Mouse (Mus musculus): Measurements from ENCODE around the gene Mfap3l.
"Not testable (repeated sequence)": the region's sequence is repeated elsewhere in the genome, so short reads cannot be mapped to it uniquely, and the experiment has no call there.

Gene Mfap3l

DNA sequence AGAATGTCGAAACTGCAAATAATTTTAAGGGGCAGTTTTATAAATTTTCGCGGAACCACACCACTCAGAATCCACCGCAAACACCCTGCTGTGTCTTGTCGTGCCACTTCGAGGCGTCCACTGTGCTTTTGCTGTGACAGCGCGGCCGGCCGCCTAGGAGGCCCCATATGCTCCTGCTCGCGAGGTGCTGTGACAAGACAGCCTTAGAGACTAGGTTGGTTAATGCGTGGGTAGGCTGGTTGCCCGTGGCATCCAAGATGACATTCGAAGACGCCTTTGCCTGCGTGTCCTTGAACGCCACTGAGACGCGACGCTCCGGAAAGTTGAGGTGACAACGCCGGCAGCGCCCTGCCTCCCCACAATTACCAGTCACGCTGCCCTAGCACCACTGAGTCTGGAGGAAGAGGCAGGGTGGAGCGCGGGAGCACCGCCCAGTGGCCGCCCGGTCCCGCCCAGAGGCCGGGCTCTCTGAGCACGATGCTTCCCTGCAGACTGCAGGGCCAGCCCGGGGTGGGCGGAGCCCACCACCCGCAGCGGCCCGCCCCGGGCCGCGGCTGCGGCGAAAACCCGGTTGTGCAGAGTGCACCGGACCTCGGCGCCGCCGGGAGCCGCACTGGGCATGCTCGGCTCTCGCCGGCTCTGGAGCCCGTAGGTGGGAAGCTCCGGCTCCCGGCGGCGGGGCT, at the start of gene Mfap3l:
Gene Mfap3l, plus strand, starts transcription at position 578 of the 683 bp plus-strand sequence.
- peak; percentile 94 for DNase-seq

DNA sequence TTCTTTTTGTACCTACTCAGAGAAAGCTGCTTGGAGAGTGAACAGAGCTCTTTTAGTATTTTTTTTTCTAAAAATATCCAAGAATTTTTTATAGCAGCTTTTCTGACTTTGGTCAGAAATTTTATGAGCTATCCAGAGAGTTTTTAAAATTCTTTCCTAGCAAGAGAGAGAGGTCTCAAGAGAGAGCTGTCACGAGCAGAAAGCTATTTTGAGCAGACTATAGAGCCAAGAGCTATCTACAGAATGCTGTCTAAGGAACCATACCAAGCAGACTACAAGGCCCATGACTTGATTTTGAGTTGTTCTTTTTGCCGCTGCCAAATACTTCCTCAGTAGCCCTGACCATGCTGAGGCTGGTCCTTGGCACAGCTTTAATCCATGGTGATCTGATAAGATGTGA, 49.3 kb upstream of the Mfap3l start:
- no peak for DNase-seq

DNA sequence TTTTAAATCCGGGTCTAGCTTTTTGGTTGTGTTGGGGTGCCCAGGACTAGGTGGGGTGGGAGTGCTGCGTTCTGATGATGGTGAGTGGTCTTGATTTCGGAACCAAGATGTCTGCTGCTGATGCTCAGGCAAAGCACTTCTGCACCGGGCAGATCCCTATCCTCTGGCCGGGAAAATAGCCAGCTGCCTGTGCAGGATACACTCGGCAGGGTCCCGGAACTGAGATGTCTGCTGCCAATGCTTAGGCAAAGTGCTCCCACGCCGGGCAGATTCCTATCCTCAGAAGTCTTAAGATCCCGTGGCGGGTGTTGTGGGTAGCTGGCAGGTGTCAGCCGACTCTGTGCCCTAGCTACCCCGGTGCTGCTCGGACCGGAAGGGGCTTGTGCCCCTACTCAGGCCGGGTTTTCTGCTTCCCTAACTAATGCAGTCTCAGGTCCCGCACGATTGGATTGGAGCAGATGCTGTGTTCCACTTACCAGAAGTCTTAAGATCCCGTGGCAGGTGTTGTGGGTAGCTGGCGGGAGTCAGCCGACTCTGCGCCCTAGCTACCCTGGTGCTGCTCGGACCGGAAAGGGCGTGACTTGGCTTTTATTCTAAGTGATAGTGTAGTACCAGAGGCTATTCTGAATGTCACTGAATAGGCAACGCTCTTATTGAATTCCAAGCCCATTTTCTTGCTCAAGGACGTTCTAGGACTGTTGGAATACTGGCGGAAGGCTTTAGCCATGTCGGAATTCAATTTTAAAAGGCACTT, 41.1 kb upstream of the Mfap3l start:
- not testable (repeated sequence) for DNase-seq

DNA sequence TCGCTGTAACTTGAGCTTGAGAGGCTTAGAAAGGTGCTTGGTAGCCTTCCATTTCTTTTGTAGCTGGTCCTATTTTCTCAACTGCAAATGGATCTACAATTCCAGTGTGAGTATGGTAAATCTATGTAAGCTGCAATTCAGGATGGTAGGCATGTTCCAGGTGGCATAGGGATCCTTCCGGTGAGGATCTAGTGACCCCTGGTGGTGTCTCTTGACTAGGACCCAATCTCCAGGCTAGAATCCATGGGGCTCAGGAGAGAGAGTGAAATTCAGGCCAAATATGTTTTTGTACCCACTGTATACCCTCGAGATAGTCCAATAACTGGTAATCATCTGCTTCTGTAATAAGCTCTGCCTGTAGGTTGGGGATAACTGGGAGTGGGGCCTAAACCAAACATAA, 37.9 kb upstream of the Mfap3l start:
- peak; percentile 21 for DNase-seq

DNA sequence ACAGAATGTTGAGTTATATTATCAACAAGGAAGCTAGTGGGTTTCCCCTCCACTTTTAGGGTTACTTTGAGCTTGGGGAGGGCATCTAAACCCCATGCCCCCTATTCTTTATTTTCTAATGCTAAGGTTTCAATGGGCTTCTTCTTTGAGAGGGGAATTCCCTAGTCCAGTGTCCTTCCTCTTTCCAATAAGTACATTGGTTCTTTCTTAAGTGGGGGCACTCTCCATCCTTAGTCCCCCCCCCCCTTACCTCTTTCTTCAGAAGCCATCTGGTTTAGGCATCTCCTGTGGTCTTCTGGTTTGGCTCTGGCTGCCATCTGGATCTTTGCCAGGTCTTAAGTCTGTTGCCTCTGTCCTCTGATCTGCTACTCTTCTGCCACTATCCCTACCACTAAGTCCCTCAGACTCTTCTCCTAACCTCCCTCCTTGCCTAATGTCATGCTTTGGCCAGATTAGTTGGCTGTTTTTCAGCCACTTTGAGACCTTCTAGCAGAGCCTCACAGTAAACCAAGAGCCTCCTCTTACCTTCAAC, 21.0 kb upstream of the Mfap3l start:
- no peak for DNase-seq

DNA sequence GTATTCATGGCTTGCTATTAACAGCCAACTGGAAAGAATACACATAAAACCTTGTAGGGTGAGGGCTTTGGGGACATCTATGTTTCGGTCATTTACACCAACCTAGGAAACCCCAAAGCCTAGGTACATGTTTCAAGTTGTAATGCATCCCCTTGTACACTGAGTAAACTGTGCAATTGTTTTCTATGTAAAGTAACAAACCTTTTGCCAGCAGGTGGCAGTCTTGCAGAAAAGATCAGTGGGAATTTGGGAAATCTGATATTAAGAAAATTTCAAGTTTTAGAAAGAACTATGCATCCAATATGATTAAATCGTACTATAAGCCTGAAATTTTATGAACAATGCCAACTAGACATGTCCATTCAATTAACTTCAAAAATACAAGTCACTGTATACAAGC, 15.7 kb upstream of the Mfap3l start:
- DNase-seq: no peak

DNA sequence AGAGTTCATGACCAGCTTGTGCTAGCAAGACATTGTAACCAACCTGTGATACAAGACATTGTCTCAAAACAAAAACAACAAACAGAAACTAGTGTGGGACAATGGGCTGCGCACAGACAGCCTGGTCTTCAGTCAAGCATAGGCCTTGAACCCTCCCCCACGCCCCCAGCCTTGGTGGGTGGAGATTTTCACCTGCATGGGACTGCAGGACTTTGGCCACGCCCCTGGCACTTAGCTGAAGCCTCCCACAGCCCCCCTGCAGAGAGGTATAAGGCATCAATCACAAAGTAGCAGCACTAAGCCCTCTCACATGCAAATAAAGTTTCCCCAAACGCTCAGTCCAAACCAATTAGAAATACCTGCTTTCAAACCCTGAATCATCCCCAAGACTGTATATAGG, 11.1 kb upstream of the Mfap3l start:
- DNase-seq: no peak

DNA sequence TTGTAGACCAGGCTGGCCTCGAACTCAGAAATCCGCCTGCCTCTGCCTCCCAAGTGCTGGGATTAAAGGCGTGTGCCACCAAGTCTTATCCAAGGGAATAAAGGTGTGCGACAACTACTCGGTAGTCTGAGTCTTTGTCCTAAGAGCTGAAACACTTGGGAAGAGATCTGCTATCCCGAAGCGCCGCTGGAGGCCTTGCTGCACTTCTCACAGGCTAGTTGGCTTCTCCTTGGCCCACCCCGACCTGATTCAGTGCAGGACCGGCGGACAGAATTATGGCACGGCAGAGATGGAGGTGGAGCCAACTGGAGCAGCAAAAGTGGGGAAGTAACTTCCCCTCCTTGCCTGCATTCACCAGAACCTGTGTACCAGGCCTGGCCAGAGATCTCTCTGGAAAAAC, 10.6 kb upstream of the Mfap3l start:
- no peak for DNase-seq

DNA sequence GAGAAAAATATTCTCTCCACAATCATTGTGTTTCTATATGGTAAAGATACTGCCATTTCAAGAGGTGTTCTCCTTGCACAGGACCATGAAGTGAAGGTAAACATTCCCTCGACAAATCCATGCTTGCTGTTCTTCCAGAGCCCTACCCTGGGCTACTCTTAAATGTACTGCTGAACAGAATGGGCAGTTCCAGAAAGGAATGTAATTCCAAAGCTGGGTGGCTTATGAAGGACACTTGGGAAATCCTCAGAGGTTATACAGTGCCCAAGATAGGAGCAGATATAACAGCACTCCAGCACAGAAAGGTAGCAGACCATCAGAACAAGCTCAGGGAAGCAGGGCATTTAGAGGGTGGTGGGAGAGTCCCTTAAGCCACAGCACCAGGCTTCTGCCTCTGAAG, 9.2 kb upstream of the Mfap3l start:
- DNase-seq: no peak

DNA sequence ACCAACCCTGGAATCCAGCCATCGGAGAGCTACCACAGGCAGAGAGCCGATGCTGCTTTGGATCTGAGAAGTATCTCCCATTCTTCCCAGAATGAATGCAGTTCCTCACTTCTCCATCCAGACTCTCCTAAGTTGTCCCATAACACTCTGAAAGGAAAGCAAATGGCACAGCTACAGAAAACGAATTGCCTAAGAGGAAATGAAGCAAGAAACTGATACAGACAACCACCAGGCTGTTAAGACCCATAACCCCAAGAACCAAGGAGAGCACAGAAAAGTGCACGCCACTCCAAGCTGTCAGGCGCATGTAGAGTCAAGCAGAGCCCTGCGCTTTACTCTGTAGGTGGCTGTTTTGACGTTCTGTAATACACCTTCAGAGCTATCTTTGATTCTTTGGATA, 7.9 kb upstream of the Mfap3l start:
- no peak for DNase-seq

DNA sequence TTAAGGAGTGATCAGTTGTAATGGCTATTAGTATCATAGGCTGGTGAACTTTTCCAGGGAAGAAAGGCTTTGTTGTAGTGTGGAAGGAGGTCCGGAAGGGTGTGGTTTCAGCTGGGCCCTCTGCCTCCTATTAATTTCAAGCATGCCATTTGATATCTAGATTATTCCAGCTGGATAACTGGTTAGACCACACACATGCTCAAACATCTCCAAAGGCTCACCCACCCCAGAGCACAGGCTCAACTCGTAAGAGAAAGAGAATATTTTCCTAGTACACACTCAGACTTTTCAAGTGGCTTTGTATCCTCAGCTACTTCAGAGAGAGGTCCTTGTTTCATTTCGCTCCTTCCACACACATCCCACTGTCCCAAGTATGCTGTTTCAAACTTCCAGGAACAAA, 4.7 kb upstream of the Mfap3l start:
- no peak for DNase-seq

DNA sequence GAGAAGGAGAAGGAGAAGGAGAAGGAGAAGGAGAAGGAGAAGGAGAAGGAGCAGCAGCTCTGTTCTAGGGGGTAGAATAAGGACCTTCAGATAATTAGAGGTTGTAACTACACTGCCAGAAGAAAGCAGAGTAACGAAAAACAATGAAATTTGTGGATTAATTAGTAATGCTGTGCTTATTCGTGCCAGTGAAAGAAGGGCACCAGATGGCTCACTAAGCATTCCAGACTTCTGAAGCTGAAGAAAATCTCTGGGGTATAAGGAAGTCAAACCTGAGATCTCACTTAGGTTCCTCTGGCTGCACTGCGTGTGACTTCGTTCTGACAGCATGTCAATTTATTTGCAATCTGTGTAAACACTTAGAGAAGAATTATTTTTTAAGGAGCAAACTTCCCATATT, 3.6 kb upstream of the Mfap3l start:
- no peak for DNase-seq

DNA sequence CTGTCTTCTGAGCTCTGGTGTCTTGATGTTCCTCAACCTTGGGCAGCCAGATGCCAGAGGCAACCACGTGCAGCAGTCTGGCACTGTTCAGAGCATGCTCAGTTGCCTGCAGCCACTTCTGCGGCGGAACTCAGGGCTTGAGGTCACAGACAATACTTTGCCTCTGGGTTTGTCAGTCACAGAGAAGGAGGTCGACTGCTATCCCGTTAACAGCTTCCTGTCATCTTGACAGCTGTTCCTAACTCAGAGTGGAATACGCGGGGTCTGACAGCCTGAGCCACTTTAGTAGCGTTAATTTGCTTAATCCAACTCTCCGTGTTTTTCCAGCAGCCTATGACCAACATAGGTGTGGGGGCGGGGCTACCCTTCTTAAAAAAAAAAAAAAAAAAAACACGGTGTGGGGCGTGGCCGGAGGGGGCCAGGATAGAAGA, 1.1 kb upstream of the Mfap3l start:
- peak; percentile 81 for DNase-seq

DNA sequence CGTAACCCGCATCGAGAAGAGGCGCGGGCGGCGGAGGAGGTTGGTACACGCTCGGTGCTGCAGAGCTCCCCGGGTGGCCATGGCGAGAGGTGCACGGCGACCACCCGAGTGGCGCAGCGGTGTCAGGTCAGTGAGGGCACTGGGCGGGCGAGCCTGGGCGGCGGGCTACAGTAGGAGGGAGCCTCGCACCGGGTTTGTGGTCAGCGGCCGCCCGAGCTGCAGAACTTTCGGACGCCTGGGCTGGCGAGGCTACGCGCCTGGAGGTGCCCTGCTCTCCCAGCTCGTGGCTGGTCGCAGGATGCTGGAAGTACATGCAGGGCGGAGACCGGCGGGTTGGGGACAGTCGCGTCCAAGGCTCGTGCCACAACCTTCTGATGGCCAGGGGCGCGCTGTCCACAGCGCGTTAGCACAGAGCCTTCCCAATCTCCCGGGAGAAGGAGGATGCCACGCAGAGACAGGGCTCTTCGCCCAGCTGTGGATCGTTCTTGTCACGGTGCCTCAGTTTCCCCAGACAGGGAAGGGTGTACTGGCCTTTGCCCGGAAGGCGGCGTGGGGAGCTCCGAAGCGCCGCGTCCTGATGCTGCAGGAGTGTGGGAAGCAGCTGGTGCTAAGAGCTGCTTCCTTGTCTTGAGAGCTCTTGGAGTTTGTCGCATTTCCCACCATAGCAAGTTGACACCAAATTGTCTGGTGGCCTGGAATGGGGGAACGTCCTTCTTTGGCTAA, 467 bp downstream of the Mfap3l start:
- no peak for DNase-seq

DNA sequence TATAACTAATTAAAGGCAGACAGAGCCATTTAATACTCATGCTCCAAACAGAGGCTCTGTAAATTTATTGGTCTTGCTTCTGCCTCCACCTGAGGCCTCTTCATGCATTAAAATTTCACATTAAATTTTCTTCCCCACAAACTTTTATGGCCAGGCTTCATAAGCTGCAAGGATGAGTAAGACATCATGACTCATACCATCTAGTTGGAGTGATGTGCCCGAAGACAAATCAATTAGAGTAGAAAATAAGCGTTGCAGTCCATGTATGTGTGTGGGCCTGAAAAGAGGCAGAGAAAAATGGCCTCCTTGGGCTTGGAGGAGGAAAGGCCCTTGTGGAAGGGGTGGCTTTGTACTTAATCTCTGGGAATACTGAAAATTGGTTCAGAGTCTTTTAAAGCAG, 2.3 kb downstream of the Mfap3l start:
- no peak for DNase-seq

DNA sequence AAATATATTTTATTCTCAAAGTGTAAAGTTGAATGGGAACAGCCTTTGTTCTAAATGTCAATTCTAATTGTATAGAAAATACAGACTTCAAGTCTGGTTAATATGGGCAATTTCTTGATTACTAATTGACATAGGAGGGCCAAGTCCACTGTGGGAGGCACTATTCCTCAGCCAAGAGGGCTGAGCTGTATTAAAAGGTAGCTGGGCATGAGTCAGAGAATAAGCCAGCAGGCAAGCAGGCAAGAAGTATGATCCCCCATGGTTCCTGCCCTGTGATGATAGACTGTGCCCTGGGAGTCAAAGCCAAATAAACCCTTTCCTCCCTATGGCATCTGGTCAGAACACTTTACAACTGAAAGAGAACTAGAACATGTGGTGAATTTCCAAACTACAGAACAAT, 3.2 kb downstream of the Mfap3l start:
- DNase-seq: no peak

DNA sequence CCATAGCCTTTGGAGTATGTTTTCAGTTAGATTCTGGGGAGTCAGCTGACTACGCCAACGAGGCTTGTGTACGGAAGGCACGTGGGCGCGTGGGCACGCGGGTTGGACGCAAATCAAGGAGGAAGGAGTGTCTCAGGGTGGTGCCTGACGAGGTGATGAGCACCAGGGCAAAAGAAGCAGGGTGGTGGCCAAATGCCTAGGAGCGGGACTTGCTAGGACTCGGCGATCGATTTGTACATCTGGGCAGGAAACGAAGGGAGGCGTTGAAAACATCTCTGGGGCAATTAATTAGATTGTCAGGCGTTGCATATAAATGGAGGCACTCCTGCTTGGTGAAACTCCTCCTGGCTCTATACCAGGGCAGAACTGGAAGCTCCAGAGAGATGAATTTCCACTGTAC, 7.4 kb downstream of the Mfap3l start:
- no peak for DNase-seq

DNA sequence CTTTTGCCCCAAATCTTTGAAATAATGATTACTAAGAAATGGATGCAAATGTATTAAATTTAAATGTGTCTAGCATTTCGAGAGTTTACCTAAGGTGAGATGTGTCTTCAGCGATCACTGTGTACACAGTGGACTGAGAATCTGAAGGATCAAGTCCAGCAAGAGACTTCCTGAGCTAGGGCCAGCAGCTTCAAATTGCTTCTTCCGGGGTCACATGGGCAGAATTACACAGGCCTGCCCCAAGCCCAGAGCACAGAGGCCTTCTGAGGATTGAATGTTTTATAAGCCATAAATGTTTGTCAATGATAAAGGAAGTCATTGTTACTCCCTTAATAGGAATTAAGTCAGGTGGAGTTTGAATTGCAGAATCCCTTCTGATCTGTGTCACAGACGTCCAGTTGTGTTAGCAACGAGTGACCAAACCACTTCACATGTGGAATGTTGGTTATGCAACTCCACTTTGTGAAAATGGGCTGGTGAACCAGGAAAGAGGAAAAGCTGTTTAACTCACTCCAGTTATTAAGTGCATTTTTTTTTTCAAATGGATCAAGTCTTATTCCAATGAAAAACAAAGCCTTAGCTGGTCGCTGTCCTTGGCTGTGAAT, 10.9 kb downstream of the Mfap3l start:
- DNase-seq: no peak

DNA sequence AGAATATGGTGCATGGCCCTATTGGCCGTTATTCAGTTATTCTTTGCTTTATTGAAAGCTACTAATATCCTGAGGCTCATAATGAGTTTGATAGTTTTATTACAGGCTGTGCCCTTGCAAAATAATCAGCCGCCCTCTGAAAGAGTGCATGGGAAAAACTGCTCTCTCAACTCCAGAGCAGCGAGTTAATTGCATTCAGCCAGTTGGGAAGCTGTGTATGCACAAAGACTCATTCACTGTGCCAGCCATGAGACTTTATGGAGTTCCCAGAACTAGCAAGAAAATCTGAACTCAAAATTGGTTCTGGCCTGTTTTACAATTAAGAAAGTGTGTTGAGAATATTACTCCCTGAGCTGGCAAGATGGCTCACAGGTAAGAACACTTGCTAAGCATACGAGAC, 12.5 kb downstream of the Mfap3l start:
- DNase-seq: no peak

DNA sequence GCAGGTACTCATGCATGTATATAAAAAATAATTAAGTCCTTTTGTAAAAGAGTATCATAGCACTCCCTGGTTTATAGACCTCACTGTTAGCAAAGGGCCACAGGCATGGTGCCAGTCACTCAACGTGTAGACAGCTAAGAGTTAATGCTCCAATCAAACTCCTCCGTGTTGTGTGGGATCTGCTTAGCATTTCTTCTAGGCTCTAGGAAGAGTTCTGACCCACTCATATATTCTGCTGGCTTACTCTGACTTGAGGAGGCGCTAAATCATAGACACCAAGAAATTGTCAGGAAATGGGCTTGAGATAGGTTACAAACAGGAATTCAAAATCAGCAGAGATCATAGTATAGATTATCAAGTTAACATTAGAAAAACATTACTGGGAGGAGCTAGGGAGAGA, 13.3 kb downstream of the Mfap3l start:
- no peak for DNase-seq

DNA sequence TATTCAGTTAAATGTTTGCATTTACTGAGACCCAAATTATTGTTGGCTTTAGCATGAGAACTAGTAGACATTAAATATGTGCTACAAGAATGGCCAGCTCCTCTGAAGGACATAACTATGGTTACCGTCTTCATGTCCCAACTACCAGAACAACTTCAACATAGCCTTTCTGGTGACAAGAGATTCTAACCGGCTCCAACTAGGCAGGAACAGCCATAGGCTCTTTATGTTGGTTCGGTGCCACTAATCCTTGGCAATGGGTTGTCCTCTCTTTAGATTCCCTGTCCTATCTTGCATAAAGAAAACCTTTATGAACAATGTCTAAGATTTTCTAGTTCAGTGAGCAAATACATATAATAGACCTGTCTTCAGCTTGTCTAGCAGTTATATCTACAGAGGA, 14.7 kb downstream of the Mfap3l start:
- no peak for DNase-seq

DNA sequence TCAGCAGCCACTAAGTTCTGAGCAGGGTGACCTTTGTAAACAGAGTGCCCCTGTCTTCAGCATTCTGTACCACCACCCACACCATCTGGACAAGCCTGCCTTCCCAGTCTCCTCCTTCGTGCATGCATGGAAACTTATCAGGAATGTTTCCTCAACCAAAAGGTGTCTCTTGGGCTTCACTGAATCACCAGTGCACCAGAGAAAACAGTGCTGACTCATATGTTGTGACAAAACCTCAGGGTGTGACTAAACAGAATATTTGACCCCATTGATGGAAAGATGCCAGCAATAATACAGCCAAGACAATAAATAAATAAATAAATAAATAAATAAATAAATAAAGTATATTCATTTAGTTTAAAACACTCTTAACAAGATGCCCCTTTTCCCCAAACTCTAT, 16.5 kb downstream of the Mfap3l start:
- no peak for DNase-seq

DNA sequence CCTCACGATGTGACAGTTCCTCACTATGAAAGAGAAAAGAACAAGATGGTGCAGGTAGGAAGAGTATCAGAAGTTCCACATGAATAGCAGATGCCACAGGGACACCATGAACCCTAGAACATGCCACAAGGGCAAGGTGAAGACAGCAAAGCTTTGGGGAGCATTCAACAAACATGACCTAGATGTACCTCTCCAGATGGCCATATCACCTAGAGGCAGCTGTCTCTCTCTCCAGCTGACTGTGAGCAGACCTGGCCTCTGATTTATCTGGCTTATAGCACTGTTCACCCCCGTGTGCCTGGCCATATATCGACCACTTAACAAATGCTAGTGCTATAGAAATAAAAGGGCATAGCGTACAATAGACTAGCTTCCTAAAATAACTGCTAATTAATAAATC, 17.5 kb downstream of the Mfap3l start:
- no peak for DNase-seq
